In genomic region chr5:130858148-130858547, GRCm38 (mm10) we compare ENCODE assay signal across 9 mouse cellular contexts.
DNase-seq lines count a peak whose midpoint lies in the region; ATAC-seq and TF ChIP-seq lines count a peak whose summit lies in the region.
"Had no signal": no experiment of that assay in that cellular context is flagged by ENCODE, and none has a peak within 500 bp of the region (broad histone marks: within the 10 kb centered on the region; RNA-seq: fewer than 3 reads in every experiment).

No protein-coding gene starts in this region.

- no peaks in the 10 kb centered on the region for H3K4me1 ChIP-seq in hindbrain, embryonic 10.5 days (replicated peaks)
- no peaks in the 10 kb centered on the region for H3K4me1 ChIP-seq in hindbrain, embryonic 12.5 days
- peaks cover 3 to 7% of the 10 kb centered on the region in 2 experiments; a peak in 1 of 4 replicates for H3K4me1 ChIP-seq in CH12.LX (ENCODE audit: control insufficient read depth in 1 of 2, insufficient read depth in 2 of 2)
- no peaks in the 10 kb centered on the region for H3K4me1 ChIP-seq in embryonic fibroblast, embryonic 13.5 days (ENCODE audit: control insufficient read depth, insufficient read depth, low read length)
- H3K4me1 ChIP-seq in midbrain, embryonic 14.5 days (ENCODE audit: control insufficient read depth, insufficient read depth, low read length): no peaks in the 10 kb centered on the region
- H3K4me1 ChIP-seq: megakaryocyte, embryonic 14.5 days had no signal

- dilution Hi-C loops in CH12.LX (cut with MboI; ENCODE audit: extremely low pct_ligation_motif_present, extremely low pct_unique_long_range_greater_than_20kb, low sequenced_read_pairs): no loop called here

- H3K9me3 ChIP-seq in hindbrain, embryonic 10.5 days: no peaks in the 10 kb centered on the region
- H3K9me3 ChIP-seq in hindbrain, embryonic 12.5 days (replicated peaks): no peaks in the 10 kb centered on the region
- H3K9me3 ChIP-seq in CH12.LX (replicated peaks; ENCODE audit: low read length): peaks cover 37% of the 10 kb centered on the region
- no peaks in the 10 kb centered on the region for H3K9me3 ChIP-seq in midbrain, embryonic 14.5 days (ENCODE audit: control insufficient read depth, low read length)

- no peak for TF ChIP-seq POLR2A in CH12.LX (IDR thresholded peaks at IDR 0.05; ENCODE audit: low read depth, low read length)
- no peak for TF ChIP-seq POLR2A in embryonic fibroblast, embryonic 13.5 days (IDR thresholded peaks at IDR 0.05; ENCODE audit: low read depth, low read length)

- peak; percentile 72 for TF ChIP-seq RAD21 in CH12.LX (IDR thresholded peaks at IDR 0.05; ENCODE audit: low read depth, low read length)

- no peaks in the 10 kb centered on the region for H3K79me2 ChIP-seq in CH12.LX (replicated peaks; ENCODE audit: control insufficient read depth, extremely low read depth, insufficient read depth, poor library complexity, severe bottlenecking)

- no peaks in the 10 kb centered on the region for H3K36me3 ChIP-seq in hindbrain, embryonic 10.5 days
- H3K36me3 ChIP-seq in hindbrain, embryonic 12.5 days: no peaks in the 10 kb centered on the region
- no peaks in the 10 kb centered on the region for H3K36me3 ChIP-seq in CH12.LX (replicated peaks in 1 of 2; ENCODE audit: control insufficient read depth in 1 of 2, insufficient read depth in 1 of 2, low read length in 1 of 2)
- H3K36me3 ChIP-seq in midbrain, embryonic 14.5 days (ENCODE audit: control insufficient read depth, insufficient read depth, low read length): no peaks in the 10 kb centered on the region

- no peak for ATAC-seq in hindbrain, embryonic 12.5 days (ENCODE audit: low FRiP score)
- no peak for ATAC-seq in midbrain, embryonic 14.5 days (ENCODE audit: low FRiP score, low TSS enrichment)

- WGBS in hindbrain, embryonic 10.5 days: 22% methylated on average over 8 of the region's 8 CpGs
- WGBS in hindbrain, embryonic 12.5 days: 27% methylated on average over 8 of the region's 8 CpGs
- WGBS in midbrain, embryonic 14.5 days: 26% methylated on average over 8 of the region's 8 CpGs

- no peak for TF ChIP-seq EP300 in CH12.LX (IDR thresholded peaks at IDR 0.05; ENCODE audit: low read length)

- H3K9ac ChIP-seq in hindbrain, embryonic 12.5 days: no peak overlapping the region
- H3K9ac ChIP-seq in CH12.LX (ENCODE audit: insufficient read depth, low read depth): no peak overlapping the region
- no peak overlapping the region for H3K9ac ChIP-seq in midbrain, embryonic 14.5 days (replicated peaks; ENCODE audit: low read length)

- peak; percentile 51 for DNase-seq in hindbrain, embryonic 10.5 days (ENCODE audit: low spot score)
- DNase-seq in CH12.LX (ENCODE audit: extremely low read depth): peak; percentile 38
- peak; percentile 56 for DNase-seq in adrenal gland, postnatal 14 days
- peak; percentile 39 to 52 for DNase-seq in layer of hippocampus, postnatal 14 days (ENCODE audit: low spot score in 2 of 2)
- DNase-seq in midbrain, embryonic 14.5 days: peak; percentile 86
- DNase-seq in natural killer cell, adult 2 months (ENCODE audit: low spot score in 2 of 2): no peak

- in situ Hi-C loops in CH12.LX (cut with MboI; ENCODE audit: low pct_ligation_motif_present, low pct_unique_long_range_greater_than_20kb, low sequenced_read_pairs): loop anchor here (10.0 to 25.0 kb wide), 6 partner anchors 93 to 579 kb away; no protein-coding TSS in a partner anchor

- no peak overlapping the region for H3K27ac ChIP-seq in hindbrain, embryonic 10.5 days
- H3K27ac ChIP-seq in hindbrain, embryonic 12.5 days: no peak overlapping the region
- H3K27ac ChIP-seq in CH12.LX (ENCODE audit: insufficient read depth, low read depth): no peak overlapping the region
- H3K27ac ChIP-seq in embryonic fibroblast, embryonic 13.5 days (ENCODE audit: insufficient read depth, low read length): no peak overlapping the region
- H3K27ac ChIP-seq in midbrain, embryonic 14.5 days (replicated peaks; ENCODE audit: low read depth, low read length): no peak overlapping the region

- H3K4me2 ChIP-seq in hindbrain, embryonic 12.5 days (replicated peaks): no peak overlapping the region
- H3K4me2 ChIP-seq in CH12.LX (ENCODE audit: insufficient read depth, low read depth, poor library complexity, severe bottlenecking): no peak overlapping the region
- H3K4me2 ChIP-seq in midbrain, embryonic 14.5 days (ENCODE audit: low read length): no peak overlapping the region

- H3K27me3 ChIP-seq in hindbrain, embryonic 10.5 days (ENCODE audit: insufficient read depth, poor library complexity, severe bottlenecking): no peaks in the 10 kb centered on the region
- H3K27me3 ChIP-seq in hindbrain, embryonic 12.5 days: no peaks in the 10 kb centered on the region
- H3K27me3 ChIP-seq in CH12.LX (replicated peaks): no peaks in the 10 kb centered on the region
- no peaks in the 10 kb centered on the region for H3K27me3 ChIP-seq in midbrain, embryonic 14.5 days (ENCODE audit: control insufficient read depth, insufficient read depth, low read length)
- H3K27me3 ChIP-seq: megakaryocyte, embryonic 14.5 days had no signal

- TF ChIP-seq CTCF in CH12.LX (conservative IDR thresholded peaks at IDR 0.05 in 1 of 2, IDR thresholded peaks at IDR 0.05 in 1 of 2; ENCODE audit: low read depth in 2 of 2, low read length in 2 of 2): peak; percentile 38 to 74; a peak in 3 of 4 replicates
- TF ChIP-seq CTCF in embryonic fibroblast, embryonic 13.5 days (IDR thresholded peaks at IDR 0.05; ENCODE audit: borderline replicate concordance, insufficient read depth, low read length): peak; percentile 54; the same call in 1 of the 2 replicates

- H3K4me3 ChIP-seq in hindbrain, embryonic 10.5 days: no peak overlapping the region
- no peak overlapping the region for H3K4me3 ChIP-seq in hindbrain, embryonic 12.5 days
- H3K4me3 ChIP-seq in CH12.LX (replicated peaks in 1 of 3; ENCODE audit: low read depth in 2 of 3, low read length in 2 of 3, poor library complexity in 1 of 3): no peak overlapping the region
- no peak overlapping the region for H3K4me3 ChIP-seq in embryonic fibroblast, embryonic 13.5 days (ENCODE audit: insufficient read depth, low read length)
- no peak overlapping the region for H3K4me3 ChIP-seq in midbrain, embryonic 14.5 days (replicated peaks; ENCODE audit: low read depth, low read length)
- H3K4me3 ChIP-seq: megakaryocyte, embryonic 14.5 days had no signal

TF ChIP-seq in CH12.LX, 34 proteins besides CTCF, POLR2A, EP300 and RAD21:
- TF ChIP-seq ZC3H11A (IDR thresholded peaks at IDR 0.05; ENCODE audit: low read depth, low read length): no peak
- peak; percentile 43 for TF ChIP-seq SMC3 (IDR thresholded peaks at IDR 0.05; ENCODE audit: low read depth, low read length)
- no peak for TF ChIP-seq GABPA (IDR thresholded peaks at IDR 0.05; ENCODE audit: insufficient replicate concordance, low read depth, low read length)

Comparison
In these comparisons a context has a peak if more than half of its experiments do, and no peak if none do; other contexts are left out.
1. DNase-seq: peak in hindbrain, embryonic 10.5 days (single experiment), CH12.LX (single experiment), adrenal gland, postnatal 14 days (single experiment), layer of hippocampus, postnatal 14 days (2 of 2) and midbrain, embryonic 14.5 days (single experiment); none in natural killer cell, adult 2 months (0 of 2).